Mouse (Mus musculus) intestine, postnatal 0 days (tissue): Measurements from ENCODE around the gene Ambra1. TPM values are rescaled to one million over a fixed set of nuclear protein-coding genes. Genes with fewer than 3 reads are reported as not detected.
A peak's percentile ranks its signal among the peaks of the same experiment; 100 is the strongest.

ENCODE experiments used
- ATAC-seq: fragments of 200-750 bp; cut with Nextera tagmentation; 2 replicates; pipeline ENCODE4 v1.8.0; 2017; ENCODE audit warnings: mild to moderate bottlenecking, moderate TSS enrichment, moderate library complexity
- H3K27ac ChIP-seq: fragments of 300-500 bp; sonication (generic); 2 replicates; pipeline ENCODE4 v1.5.1; 2014; ENCODE audit warnings: mild to moderate bottlenecking, low read depth, low read length, moderate library complexity
- H3K27me3 ChIP-seq: fragments of 300-500 bp; sonication (generic); replicated peaks from 2 replicates; pipeline ENCODE4 v1.6.1; 2014; ENCODE audit warnings: low read length, mixed read lengths; ENCODE audit not compliant: control insufficient read depth, insufficient read depth
- H3K36me3 ChIP-seq: fragments of 300-500 bp; sonication (generic); 2 replicates; pipeline ENCODE4 v1.6.1; 2014; ENCODE audit warnings: mild to moderate bottlenecking, moderate library complexity; ENCODE audit not compliant: control insufficient read depth, insufficient read depth
- H3K4me1 ChIP-seq: fragments of 300-500 bp; sonication (generic); replicated peaks from 2 replicates; pipeline ENCODE4 v1.6.1; 2014; ENCODE audit warnings: antibody characterized with exemption, low read length, mixed read lengths; ENCODE audit not compliant: control insufficient read depth, insufficient read depth
- H3K4me2 ChIP-seq: fragments of 300-500 bp; sonication (generic); replicated peaks from 2 replicates; pipeline ENCODE4 v1.6.1; 2014; ENCODE audit warnings: low read depth, mild to moderate bottlenecking, moderate library complexity
- H3K4me3 ChIP-seq: fragments of 300-500 bp; sonication (generic); 2 replicates; pipeline ENCODE4 v1.5.1; 2014; ENCODE audit warnings: low read depth, low read length
- H3K9ac ChIP-seq: fragments of 300-500 bp; sonication (generic); 2 replicates; pipeline ENCODE4 v1.6.1; 2014; ENCODE audit warnings: mild to moderate bottlenecking, low read depth, low read length
- H3K9me3 ChIP-seq: fragments of 300-500 bp; sonication (generic); 2 replicates; pipeline ENCODE4 v1.6.1; 2016; ENCODE audit warnings: mixed run types; ENCODE audit not compliant: control insufficient read depth
- CTCF ChIP-seq: sonication (generic); IDR thresholded peaks from 2 replicates; pipeline ENCODE4 v1.5.1; 2016; ENCODE audit warnings: low read depth, mild to moderate bottlenecking, control low read depth, antibody characterized with exemption, moderate library complexity
- WGBS: fragments of 180-500 bp; shearing (Covaris S2); extraction: QIAGEN DNeasy Blood & Tissue Kit; methylation state at CpG from one replicate; pipeline ENCODE4 v1.1.7; 2014; 5-methylcytosine and 5-hydroxymethylcytosine counted together
- polyA plus RNA-seq: library from polyadenylated mRNA; unstranded; fragments of >200 nt; fragmentation: Nextera tagmentation; extraction: Ambion mirVana; gene quantifications from 2 replicates; pipeline ENCODE4 v1.2.1, GENCODE M21; 2015

The Ambra1 gene
- polyA plus RNA-seq, 1 experiment from 2014 or later = 5.5 TPM

- no peak for TF ChIP-seq CTCF
- no peaks in the 10 kb centered on the region for H3K27me3 ChIP-seq
- H3K36me3 ChIP-seq = no peaks in the 10 kb centered on the region
- H3K9ac ChIP-seq = no peak overlapping the region
- H3K4me3 ChIP-seq = no peak overlapping the region
- no peak overlapping the region for H3K27ac ChIP-seq
- 86% methylated on average over 3 of the region's 3 CpGs for WGBS
- H3K4me1 ChIP-seq = no peaks in the 10 kb centered on the region
- no peak for ATAC-seq
- H3K9me3 ChIP-seq = no peaks in the 10 kb centered on the region
- no peak overlapping the region for H3K4me2 ChIP-seq
Measured at GRCm38 (mm10) chr2:91727011-91727410, 2.9 kb upstream of the Ambra1 start.

DNA sequence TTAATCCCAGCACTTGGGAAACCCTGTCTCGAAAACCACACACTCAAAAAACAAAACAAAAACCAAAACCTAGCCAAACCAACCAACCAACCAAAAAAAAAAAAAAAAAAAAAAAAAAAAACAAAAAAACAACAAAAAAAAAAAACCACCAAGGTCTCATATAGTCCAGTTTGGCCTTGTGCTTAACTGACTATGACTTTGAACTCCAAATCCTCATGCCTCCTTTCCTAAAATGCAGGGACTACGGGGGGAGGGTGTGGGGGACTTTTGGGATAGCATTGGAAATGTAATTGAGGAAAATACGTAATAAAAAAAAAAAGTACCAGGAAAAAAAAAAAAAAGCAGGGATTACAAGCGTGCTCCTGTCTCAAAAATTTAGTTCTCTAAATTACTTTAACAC lies 363 bp upstream of the Ambra1 start:
- H3K27ac ChIP-seq = no peak overlapping the region
- peak overlapping the region; percentile 81; the same call in 1 of the 2 replicates for H3K9ac ChIP-seq
- 14% methylated on average over 4 of the region's 4 CpGs for WGBS

DNA sequence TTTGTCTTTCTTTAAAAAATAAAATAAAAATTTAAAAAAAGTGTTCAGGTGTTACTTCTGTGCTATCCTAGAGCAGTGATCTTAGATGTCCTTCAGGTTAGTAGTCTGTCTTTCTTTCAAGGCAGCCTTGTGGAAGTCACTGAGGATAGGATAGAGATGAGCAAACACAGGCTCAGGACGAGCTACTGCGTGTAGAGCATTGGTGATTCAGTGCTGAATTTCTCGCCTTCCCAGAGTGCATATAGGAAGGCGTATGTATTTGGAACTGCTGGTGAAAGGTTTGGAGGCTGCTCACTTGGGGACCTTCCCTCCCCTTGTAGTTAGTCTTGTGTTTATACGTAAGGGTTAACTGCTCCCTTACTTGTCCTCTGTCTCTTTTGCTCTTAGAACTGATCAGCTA lies 5.3 kb downstream of the Ambra1 start:
- no peaks in the 10 kb centered on the region for H3K27me3 ChIP-seq
- no peak overlapping the region for H3K4me2 ChIP-seq
- H3K4me1 ChIP-seq = no peaks in the 10 kb centered on the region; the same call in 1 of the 2 replicates
- H3K9me3 ChIP-seq = no peaks in the 10 kb centered on the region
- no peak overlapping the region for H3K9ac ChIP-seq
- 88% methylated on average over 5 of the region's 5 CpGs for WGBS
- H3K27ac ChIP-seq = no peak overlapping the region
- H3K36me3 ChIP-seq = no peaks in the 10 kb centered on the region
- ATAC-seq = no peak
- no peak overlapping the region for H3K4me3 ChIP-seq
- no peak for TF ChIP-seq CTCF

More for the DNA sequence above, 363 bp upstream of the Ambra1 start:
- no peak for TF ChIP-seq CTCF
- H3K27me3 ChIP-seq = no peaks in the 10 kb centered on the region
- ATAC-seq = no peak
- no peaks in the 10 kb centered on the region for H3K36me3 ChIP-seq
- peak overlapping the region; percentile 75 for H3K4me2 ChIP-seq
- no peaks in the 10 kb centered on the region for H3K9me3 ChIP-seq
- peak overlapping the region; percentile 92 for H3K4me3 ChIP-seq
- H3K4me1 ChIP-seq = no peaks in the 10 kb centered on the region

DNA sequence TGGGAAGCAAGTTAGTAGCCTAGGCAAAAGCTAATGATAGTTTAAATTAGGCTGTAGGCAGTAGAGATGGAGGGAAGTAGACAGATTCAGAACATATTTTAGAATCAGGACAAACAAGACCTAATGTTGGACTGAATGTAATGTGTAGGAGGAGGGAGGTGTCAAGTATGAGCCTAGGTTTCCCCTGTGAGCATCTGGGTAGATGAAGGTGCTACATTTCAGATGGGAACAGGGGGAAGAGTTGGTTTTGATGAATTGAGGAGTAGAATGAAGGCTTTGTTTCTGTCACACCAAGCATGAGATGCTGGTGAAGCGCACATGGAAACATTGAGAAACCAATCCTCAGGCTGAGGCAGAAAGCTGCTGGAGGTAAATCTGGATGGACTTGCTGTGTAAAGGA lies 9.7 kb downstream of the Ambra1 start:
- 100% methylated on average over 1 of the region's 1 CpGs for WGBS
- ATAC-seq = no peak
- no peak for TF ChIP-seq CTCF

DNA sequence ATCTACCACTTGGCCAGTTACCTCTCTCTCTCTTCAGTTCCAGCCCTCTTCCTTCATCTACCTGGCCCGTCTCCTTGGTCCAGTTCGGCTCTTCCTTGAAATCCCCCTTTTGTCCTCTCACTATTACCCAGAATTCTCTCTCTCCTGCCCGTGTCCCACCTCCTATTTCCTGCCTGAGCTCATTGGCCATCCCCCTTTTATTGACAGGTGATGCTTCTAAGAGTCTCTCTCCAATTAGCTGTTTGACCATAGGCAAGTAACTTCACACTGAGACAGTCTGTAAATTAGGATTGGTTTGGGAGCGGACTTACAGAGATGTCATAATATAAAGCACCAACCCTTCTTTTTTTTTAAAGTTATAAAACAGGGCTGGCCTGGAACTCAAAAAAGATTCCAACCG lies 14.8 kb downstream of the Ambra1 start:
- no peaks in the 10 kb centered on the region for H3K9me3 ChIP-seq
- no peaks in the 10 kb centered on the region for H3K27me3 ChIP-seq
- no peak overlapping the region for H3K27ac ChIP-seq
- 87% methylated on average over 5 of the region's 5 CpGs for WGBS
- H3K36me3 ChIP-seq = no peaks in the 10 kb centered on the region
- ATAC-seq = no peak
- no peak overlapping the region for H3K4me3 ChIP-seq
- H3K4me2 ChIP-seq = no peak overlapping the region
- TF ChIP-seq CTCF = no peak
- no peaks in the 10 kb centered on the region for H3K4me1 ChIP-seq
- H3K9ac ChIP-seq = no peak overlapping the region

More for the DNA sequence above, 9.7 kb downstream of the Ambra1 start:
- Histone ChIP-seq H3K9ac (no peak overlapping the region), H3K4me2 (no peak overlapping the region), H3K27ac (no peak overlapping the region), H3K9me3 (no peaks in the 10 kb centered on the region), H3K27me3 (no peaks in the 10 kb centered on the region), H3K4me1 (no peaks in the 10 kb centered on the region; the same call in 1 of the 2 replicates), H3K36me3 (no peaks in the 10 kb centered on the region), H3K4me3 (no peak overlapping the region)

- Histone ChIP-seq H3K27me3 (no peaks in the 10 kb centered on the region), H3K4me1 (no peaks in the 10 kb centered on the region), H3K4me2 (no peak overlapping the region), H3K36me3 (no peaks in the 10 kb centered on the region), H3K27ac (no peak overlapping the region), H3K4me3 (no peak overlapping the region), H3K9me3 (no peaks in the 10 kb centered on the region), H3K9ac (no peak overlapping the region)
- WGBS = 58% methylated on average over 2 of the region's 2 CpGs
- no peak for TF ChIP-seq CTCF
- no peak for ATAC-seq
Measured at GRCm38 (mm10) chr2:91749811-91750261, 19.9 kb downstream of the Ambra1 start.
